In the genomic region with DNA sequence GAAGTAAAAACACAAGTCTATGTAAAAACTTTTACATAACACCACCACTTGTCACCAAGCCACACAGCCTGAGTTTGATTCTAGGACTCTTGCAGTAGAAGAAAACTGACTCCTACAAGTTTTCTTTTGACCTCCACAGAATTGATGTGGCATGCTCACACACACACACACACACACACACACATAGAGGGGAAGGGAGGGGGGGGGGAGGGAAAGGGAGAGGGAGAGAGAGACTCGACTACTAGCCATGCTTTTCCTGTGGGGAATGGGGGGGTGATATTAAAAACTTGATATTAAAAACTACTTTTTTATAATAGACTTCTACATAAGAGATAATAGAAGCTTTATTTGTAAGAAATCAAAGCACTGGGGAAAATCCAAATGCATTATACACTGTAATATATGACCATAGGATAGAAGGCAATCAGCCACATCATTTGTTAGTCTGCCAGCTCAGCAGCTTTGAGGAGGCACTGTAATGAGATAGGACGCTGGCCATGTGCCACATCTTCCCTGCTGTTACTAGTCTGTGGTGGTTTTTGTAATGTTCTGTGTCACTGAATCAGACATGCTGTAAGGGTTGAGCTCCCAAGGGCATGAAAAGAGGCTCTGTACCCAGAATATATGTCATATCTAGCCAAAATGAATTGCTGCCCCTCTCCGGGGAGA, we compare ENCODE assay signal across 7 mouse cellular contexts.
DNase-seq lines count a peak whose midpoint lies in the region.

No protein-coding gene starts in this region.

- intact Hi-C loops in left cerebral cortex, postnatal 25 days (cut with DNase I): no loop called here
- intact Hi-C loops in left cerebral cortex, postnatal 36 days (cut with DNase I): no loop called here

- peak; percentile 2 to 6 for DNase-seq in left cerebral cortex, postnatal 25 days (ENCODE audit: low spot score in 2 of 2)
- DNase-seq in left cerebral cortex, postnatal 36 days (ENCODE audit: low spot score in 2 of 2): no peak
- DNase-seq in brain, embryonic 18.5 days (ENCODE audit: low read depth, low spot score): peak; percentile 57
- DNase-seq in embryo, embryonic 11 days: peak; percentile 22
- peak; percentile 28 for DNase-seq in layer of hippocampus, adult 9-11 months
- no peak for DNase-seq in thymus, postnatal 14 days
- DNase-seq in thymus, postnatal 0 days (ENCODE audit: low spot score): no peak

Comparison
In these comparisons a context has a peak if more than half of its experiments do, and no peak if none do; other contexts are left out.
1. DNase-seq: peak in left cerebral cortex, postnatal 25 days (2 of 2), brain, embryonic 18.5 days (single experiment), embryo, embryonic 11 days (single experiment) and layer of hippocampus, adult 9-11 months (single experiment); none in left cerebral cortex, postnatal 36 days (0 of 2), thymus, postnatal 14 days (single experiment) and thymus, postnatal 0 days (single experiment).